Mouse (Mus musculus) liver, embryonic 16.5 days (tissue): ENCODE data around the gene Gm6169. TPM values are rescaled to one million over a fixed set of nuclear protein-coding genes. Genes with fewer than 3 reads are reported as not detected.
"Not testable (repeated sequence)": the region's sequence is repeated elsewhere in the genome, so short reads cannot be mapped to it uniquely, and the experiment has no call there.

Source experiments
- ATAC-seq: fragments of 200-750 bp; cut with Nextera tagmentation; 2 replicates; pipeline ENCODE4 v1.8.0; 2017; ENCODE audit warnings: low read depth, mild to moderate bottlenecking, moderate number of reproducible peaks, moderate library complexity
- H3K27ac ChIP-seq: fragments of 300-500 bp; sonication (generic); 2 replicates; pipeline ENCODE4 v1.5.1; 2014; ENCODE audit warnings: mild to moderate bottlenecking, low read length
- H3K27me3 ChIP-seq: fragments of 300-500 bp; sonication (generic); 2 replicates; pipeline ENCODE4 v1.6.1; 2014; ENCODE audit warnings: low read depth, low read length, mixed read lengths; ENCODE audit not compliant: control insufficient read depth, insufficient read depth
- H3K36me3 ChIP-seq: fragments of 300-500 bp; sonication (generic); 2 replicates; pipeline ENCODE4 v1.6.1; 2014; ENCODE audit warnings: mild to moderate bottlenecking; ENCODE audit not compliant: control insufficient read depth, insufficient read depth
- H3K4me1 ChIP-seq: fragments of 300-500 bp; sonication (generic); 2 replicates; pipeline ENCODE4 v1.6.1; 2014; ENCODE audit warnings: low read depth, low read length, mixed read lengths; ENCODE audit not compliant: control insufficient read depth
- H3K4me2 ChIP-seq: fragments of 300-500 bp; sonication (generic); 2 replicates; pipeline ENCODE4 v1.6.1; 2014; ENCODE audit warnings: low read depth, low read length, mixed read lengths
- H3K4me3 ChIP-seq: fragments of 300-500 bp; sonication (generic); 2 replicates; pipeline ENCODE4 v1.5.1; 2014; ENCODE audit warnings: low read depth, mild to moderate bottlenecking, low read length
- H3K9ac ChIP-seq: fragments of 300-500 bp; sonication (generic); 2 replicates; pipeline ENCODE4 v1.6.1; 2014; ENCODE audit warnings: low read depth, low read length
- H3K9me3 ChIP-seq: fragments of 300-500 bp; sonication (generic); replicated peaks from 2 replicates; pipeline ENCODE4 v1.6.1; 2016; ENCODE audit warnings: low read length; ENCODE audit not compliant: control insufficient read depth
- WGBS: fragments of 180-500 bp; shearing (Covaris S2); extraction: QIAGEN DNeasy Blood & Tissue Kit; methylation state at CpG from one replicate; pipeline ENCODE4 v1.1.7; 2014; ENCODE audit not compliant: insufficient replicate concordance; 5-methylcytosine and 5-hydroxymethylcytosine counted together
- polyA plus RNA-seq: library from polyadenylated mRNA; unstranded; fragments of >200 nt; fragmentation: Nextera tagmentation; extraction: Ambion mirVana; gene quantifications from 2 replicates; pipeline ENCODE4 v1.2.1, GENCODE M21; 2015

Gm6169 gene
- polyA plus RNA-seq, result 0.36 and 0.45 TPM in 2 replicates

DNA sequence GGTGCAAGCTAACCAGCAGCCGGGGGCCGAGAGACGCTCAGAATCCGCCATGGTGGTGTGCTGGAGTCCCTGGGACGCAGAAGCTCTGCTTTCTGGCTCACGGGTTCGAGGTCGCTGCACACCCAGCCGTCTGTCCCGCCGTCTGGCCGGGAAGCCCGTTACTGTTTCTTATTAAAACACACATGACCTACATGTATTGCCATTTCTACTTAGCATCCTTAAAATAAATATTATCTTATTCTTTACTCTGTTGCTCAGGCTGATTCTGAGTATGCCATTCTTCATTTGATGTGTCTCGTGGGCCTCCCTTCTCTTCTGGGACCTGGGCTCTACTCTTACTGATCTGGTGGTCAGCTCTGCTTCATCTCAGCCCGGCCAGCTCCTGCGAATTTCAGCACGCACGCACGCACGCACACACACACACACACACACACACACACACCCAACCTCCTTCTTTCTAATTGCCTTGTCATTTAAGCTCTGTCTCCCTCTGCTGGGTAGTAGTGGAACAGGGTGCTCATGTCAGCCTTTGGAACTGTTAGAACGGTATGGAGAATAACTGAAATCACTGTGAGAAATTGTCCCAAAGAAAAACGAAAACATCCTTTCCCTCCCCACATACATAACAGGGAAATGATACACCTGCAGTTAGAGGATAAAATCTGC lies at the start of gene Gm6169:
Gm6169 (minus strand) TSS at position 51 of the 666 bp plus-strand sequence.
- Histone ChIP-seq H3K36me3 (no peaks in the 10 kb centered on the region), H3K4me1 (no peaks in the 10 kb centered on the region), H3K4me3 (no peak within 1 kb of the TSS), H3K4me2 (no peak within 1 kb of the TSS), H3K9ac (no peak within 1 kb of the TSS), H3K27ac (no peak within 1 kb of the TSS), H3K27me3 (no peaks in the 10 kb centered on the region), H3K9me3 (no peaks in the 10 kb centered on the region)
- no peak for ATAC-seq
- WGBS, result 70% methylated on average over 22 of the region's 22 CpGs

DNA sequence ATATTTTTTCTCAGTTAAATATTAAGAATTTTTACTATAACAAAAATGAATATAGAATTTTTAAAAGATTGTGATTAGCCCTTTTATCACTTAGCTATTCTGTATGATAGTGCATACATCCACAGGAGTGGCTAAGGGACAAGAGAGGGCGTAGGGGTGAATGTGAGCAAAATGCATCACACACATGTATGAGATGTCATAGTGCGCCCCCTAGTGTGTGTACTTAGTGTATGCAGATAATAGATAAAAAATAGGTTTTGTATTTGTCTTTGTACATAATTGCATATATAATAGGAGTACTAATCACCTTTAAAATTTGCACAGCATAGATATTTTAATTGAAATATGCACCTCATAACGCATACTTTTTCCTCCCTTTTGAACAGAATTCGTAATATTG lies 46.8 kb upstream of the Gm6169 start:
- Histone ChIP-seq H3K27me3 (no peaks in the 10 kb centered on the region), H3K27ac (no peak overlapping the region), H3K4me3 (no peak overlapping the region), H3K9me3 (no peaks in the 10 kb centered on the region), H3K36me3 (peaks cover 22% of the 10 kb centered on the region), H3K4me2 (no peak overlapping the region), H3K4me1 (no peaks in the 10 kb centered on the region), H3K9ac (no peak overlapping the region)
- 50% methylated on average over 4 of the region's 4 CpGs for WGBS
- no peak for ATAC-seq

DNA sequence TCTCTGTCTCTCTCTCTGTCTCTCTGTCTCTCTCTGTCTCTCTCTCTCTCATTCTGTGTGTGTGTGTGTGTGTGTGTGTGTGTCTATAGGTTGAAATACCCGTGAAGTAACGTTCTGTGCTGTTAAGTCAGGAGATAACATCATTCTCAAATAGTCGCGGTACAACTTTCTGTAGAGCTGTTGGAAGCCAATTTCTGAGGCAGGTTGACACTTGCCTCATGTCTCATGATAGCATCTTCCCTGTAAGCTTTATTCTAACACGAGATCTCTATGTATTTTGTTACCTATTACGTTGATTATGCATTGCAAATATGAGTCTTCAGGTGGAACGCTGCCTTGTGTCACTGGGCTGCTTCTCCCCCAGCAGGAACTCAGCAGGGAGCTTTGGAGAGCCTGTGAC lies 43.3 kb upstream of the Gm6169 start:
- no peak overlapping the region for H3K9ac ChIP-seq
- no peak overlapping the region for H3K27ac ChIP-seq
- whole genome bisulfite sequencing, result 75% methylated on average over 7 of the region's 7 CpGs
- ATAC-seq, result no peak
- no peaks in the 10 kb centered on the region for H3K9me3 ChIP-seq
- H3K27me3 ChIP-seq, result no peaks in the 10 kb centered on the region
- H3K4me3 ChIP-seq, result no peak overlapping the region
- peaks cover 6% of the 10 kb centered on the region for H3K4me1 ChIP-seq
- no peak overlapping the region for H3K4me2 ChIP-seq
- H3K36me3 ChIP-seq, result peaks cover 9% of the 10 kb centered on the region

DNA sequence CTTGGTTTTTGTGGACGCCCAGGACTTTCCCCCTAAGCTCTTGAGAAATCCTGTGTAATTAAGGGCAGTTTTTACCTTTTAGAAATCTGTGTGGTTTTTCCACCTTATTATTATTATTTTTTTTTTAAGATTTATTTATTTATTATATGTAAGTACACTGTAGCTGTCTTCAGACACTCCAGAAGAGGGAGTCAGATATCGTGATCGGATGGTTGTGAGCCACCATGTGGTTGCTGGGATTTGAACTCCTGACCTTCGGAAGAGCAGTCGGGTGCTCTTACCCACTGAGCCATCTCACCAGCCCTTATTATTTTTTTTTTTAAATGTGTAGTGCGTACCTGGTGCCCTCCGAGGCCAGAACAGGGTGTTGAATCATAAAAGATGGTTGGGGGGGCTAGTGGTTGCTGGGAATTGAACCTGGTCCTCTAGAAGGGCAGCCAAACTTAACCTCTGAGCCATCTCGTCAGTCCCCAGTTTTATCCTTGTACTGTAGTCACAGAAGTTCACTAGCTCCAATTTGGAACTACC lies 39.4 kb upstream of the Gm6169 start:
- ATAC-seq, H3K27me3 ChIP-seq: not testable (repeated sequence)
- WGBS, result 19% methylated on average over 8 of the region's 8 CpGs

DNA sequence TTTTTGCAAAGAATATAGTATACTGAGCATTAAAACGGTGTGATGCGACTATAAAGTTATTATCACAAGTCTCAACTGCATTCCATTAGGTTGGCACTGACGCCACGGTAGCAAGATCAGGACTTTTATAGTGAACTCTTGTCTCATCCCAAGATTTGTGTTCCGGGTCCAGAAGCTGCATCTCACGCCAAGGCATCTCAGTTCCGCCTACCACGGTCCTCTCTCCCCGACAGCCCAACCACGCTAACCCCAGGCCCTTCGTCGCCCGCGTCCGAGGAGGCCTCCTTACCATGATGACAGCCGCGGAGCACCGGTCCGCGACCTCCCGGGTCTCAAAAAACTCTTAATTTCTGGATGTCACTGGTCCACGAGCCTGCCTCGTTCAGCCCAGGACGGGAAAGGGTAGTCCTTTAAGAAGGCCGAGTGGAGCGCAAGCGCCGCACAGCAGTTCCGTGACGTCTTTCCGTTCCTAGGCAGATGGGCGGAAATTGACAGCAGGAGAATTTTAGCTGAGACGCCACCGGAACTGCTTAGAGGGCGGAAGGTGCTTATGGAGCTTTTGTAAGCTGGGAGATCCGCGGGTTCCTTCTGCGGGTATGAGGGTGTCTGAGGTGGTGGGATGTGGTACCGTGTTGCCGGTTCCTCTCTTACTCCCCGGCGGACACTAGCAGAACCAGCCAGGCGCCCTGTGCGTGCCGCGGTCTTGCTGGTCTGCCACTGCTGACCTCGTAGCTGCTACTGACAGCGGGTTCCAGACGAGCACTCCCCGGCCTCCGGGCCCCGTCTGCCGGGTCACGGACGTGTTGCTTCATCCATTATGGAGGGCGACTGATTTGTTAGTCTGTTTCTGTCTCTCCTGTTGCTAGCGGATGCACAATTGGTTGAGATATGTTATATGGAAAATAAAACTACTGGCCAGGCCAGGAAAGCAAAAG lies 38.7 kb upstream of the Gm6169 start, which contains the start of the genes Gfm2 and Nsa2:
Gfm2 (plus strand) TSS at position 472 of the 935 bp plus-strand sequence.
Nsa2 (minus strand) TSS at position 472 of the 935 bp plus-strand sequence.
- H3K27me3 ChIP-seq, result no peaks in the 10 kb centered on the region
- peak within 1 kb of the TSS; percentile 85 for H3K27ac ChIP-seq
- peak within 1 kb of the TSS; percentile 96 for H3K9ac ChIP-seq
- WGBS, result under 1% methylated on average over 57 of the region's 57 CpGs
- H3K36me3 ChIP-seq, result peaks cover 9% of the 10 kb centered on the region
- H3K4me1 ChIP-seq, result peaks cover 6% of the 10 kb centered on the region
- ATAC-seq, result peak; percentile 98
- H3K4me3 ChIP-seq, result peak within 1 kb of the TSS; percentile 95
- H3K9me3 ChIP-seq, result no peaks in the 10 kb centered on the region
- peak within 1 kb of the TSS; percentile 80 for H3K4me2 ChIP-seq

More for the DNA sequence above, 39.4 kb upstream of the Gm6169 start:
- Histone ChIP-seq H3K27ac (peak overlapping the region; percentile 85), H3K9ac (peak overlapping the region; percentile 96), H3K4me2 (peak overlapping the region; percentile 70), H3K4me3 (peak overlapping the region; percentile 95)
- not testable (repeated sequence) for H3K36me3 ChIP-seq, H3K4me1 ChIP-seq, H3K9me3 ChIP-seq

DNA sequence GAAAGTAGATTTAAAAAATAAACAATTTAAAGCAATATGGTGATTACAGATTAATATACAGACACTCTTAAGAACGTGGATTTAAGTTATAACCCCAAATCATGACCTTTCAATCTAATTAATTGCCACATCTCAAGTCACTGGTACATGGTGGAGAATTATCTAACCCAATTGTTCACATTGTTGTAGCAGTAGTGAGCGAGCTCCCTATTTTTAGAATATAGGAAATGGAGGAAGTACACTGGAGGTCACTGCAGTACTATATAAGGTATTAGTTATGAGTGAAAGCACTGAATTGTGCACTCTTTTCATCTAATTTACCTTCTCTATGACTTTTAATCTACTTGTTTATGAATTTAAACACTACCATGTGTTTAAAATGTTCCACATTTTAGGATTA lies 31.4 kb upstream of the Gm6169 start:
- H3K4me1 ChIP-seq, H3K9me3 ChIP-seq, H3K9ac ChIP-seq, H3K27ac ChIP-seq, H3K4me3 ChIP-seq, H3K27me3 ChIP-seq, H3K4me2 ChIP-seq, ATAC-seq: not testable (repeated sequence)
- peaks cover 16% of the 10 kb centered on the region for H3K36me3 ChIP-seq
- WGBS, result no CpG with 5 or more reads among the region's 2 CpGs

DNA sequence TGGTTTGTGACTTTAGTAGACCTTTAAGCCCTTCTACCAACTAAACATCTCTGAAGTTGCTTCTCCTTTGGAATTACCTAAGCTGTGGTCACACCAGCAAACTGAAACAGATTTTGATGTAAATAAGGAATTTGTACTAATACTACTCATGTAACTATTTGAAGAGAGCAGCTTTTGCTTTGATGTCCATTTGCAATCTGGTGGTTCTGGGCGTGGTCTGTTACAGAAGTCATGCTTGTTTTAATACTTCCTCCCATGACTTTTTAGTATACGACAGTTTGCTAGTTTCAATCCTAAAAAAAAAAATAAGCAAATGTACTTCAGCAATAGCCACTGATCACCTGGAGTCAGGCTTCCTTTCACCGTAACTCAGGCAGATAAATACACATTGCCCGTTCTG lies 30.6 kb upstream of the Gm6169 start:
- H3K4me3 ChIP-seq, H3K27ac ChIP-seq, H3K27me3 ChIP-seq, H3K9ac ChIP-seq, H3K4me1 ChIP-seq, H3K9me3 ChIP-seq, H3K4me2 ChIP-seq, ATAC-seq: not testable (repeated sequence)
- 64% methylated on average over 2 of the region's 4 CpGs for WGBS
- H3K36me3 ChIP-seq, result peaks cover 12% of the 10 kb centered on the region

DNA sequence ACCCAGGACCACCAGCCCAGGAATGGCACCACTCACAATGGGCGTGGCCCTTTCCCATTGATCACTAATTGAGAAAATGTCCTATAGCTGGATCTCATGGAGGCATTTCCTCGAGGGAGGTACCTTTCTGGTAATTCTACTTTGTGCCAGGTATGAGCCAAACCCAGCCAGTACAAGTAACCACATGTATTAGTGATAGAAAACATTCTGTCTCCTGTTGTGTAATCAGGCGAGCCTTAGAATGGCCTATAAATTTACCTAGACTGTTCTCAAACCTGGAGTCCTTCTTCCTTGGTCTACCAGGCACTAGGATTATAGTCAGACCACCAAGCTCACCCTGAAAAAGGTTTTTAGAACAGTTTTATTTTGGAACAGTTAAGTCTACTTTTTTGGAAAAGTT lies 22.3 kb upstream of the Gm6169 start:
- Histone ChIP-seq H3K4me2 (no peak overlapping the region), H3K27me3 (no peaks in the 10 kb centered on the region), H3K9me3 (no peaks in the 10 kb centered on the region), H3K4me1 (no peaks in the 10 kb centered on the region), H3K9ac (no peak overlapping the region), H3K36me3 (no peaks in the 10 kb centered on the region), H3K27ac (no peak overlapping the region), H3K4me3 (no peak overlapping the region)
- no peak for ATAC-seq
- WGBS, result 55% methylated on average over 3 of the region's 3 CpGs
